Mouse (Mus musculus) lung, adult 2 months (tissue): ENCODE data around the gene Mllt10. TPM values are rescaled to one million over a fixed set of nuclear protein-coding genes. Genes with fewer than 3 reads are reported as not detected.
"Not testable (repeated sequence)": the region's sequence is repeated elsewhere in the genome, so short reads cannot be mapped to it uniquely, and the experiment has no call there.

Source experiments
- DNase-seq: peaks from one replicate; pipeline ENCODE4 v3.0.0; 2022
- H3K4me1 ChIP-seq: fragments of 200-500 bp; 2 replicates; pipeline ENCODE4 v1.6.1; 2011; ENCODE audit warnings: low read length; ENCODE audit not compliant: control insufficient read depth, insufficient read depth
- H3K4me3 ChIP-seq: fragments of 200-500 bp; replicated peaks from 2 replicates; pipeline ENCODE3; 2011; ENCODE audit warnings: low read depth, mild to moderate bottlenecking, control low read depth, low read length; ENCODE audit errors: extremely low read depth
- CTCF ChIP-seq: fragments of 200-500 bp; IDR thresholded peaks from 2 replicates; pipeline ENCODE4 v1.5.1; 2011; ENCODE audit warnings: mild to moderate bottlenecking, low read length, control low read depth; ENCODE audit not compliant: insufficient read depth
- POLR2A ChIP-seq: fragments of 200-500 bp; IDR thresholded peaks from 2 replicates; pipeline ENCODE4 v1.6.1; 2011; ENCODE audit warnings: low read depth, mild to moderate bottlenecking, control low read depth, low read length, borderline replicate concordance; ENCODE audit errors: extremely low read depth
- WGBS: fragments of 180-500 bp; shearing (Covaris S2); methylation state at CpG from one replicate; pipeline ENCODE4 v1.1.7; 2018; 5-methylcytosine and 5-hydroxymethylcytosine counted together
- polyA plus RNA-seq: library from polyadenylated mRNA; depleted of rRNA; stranded (reverse); fragments of >200 nt; gene quantifications from 2 replicates; pipeline ENCODE4 v1.2.3, GENCODE M21; 2012

The Mllt10 gene
- polyA plus RNA-seq, 1 experiment: 34.7 TPM

- no peak for TF ChIP-seq POLR2A
- TF ChIP-seq CTCF: no peak
- peaks cover 3% of the 10 kb centered on the region for H3K4me1 ChIP-seq
- DNase-seq: no peak
- 87% methylated on average over 4 of the region's 4 CpGs for whole genome bisulfite sequencing
- no peak overlapping the region for H3K4me3 ChIP-seq
Observed at GRCm38 (mm10) chr2:18068071-18068796, 13.2 kb downstream of the Mllt10 start.

GRCm38 (mm10) chr2:18071947-18072346 lies 16.9 kb downstream of the Mllt10 start:
- no peak overlapping the region for H3K4me3 ChIP-seq
- no peaks in the 10 kb centered on the region for H3K4me1 ChIP-seq
- 93% methylated on average over 2 of the region's 2 CpGs for WGBS
- TF ChIP-seq POLR2A (no peak), CTCF (no peak)
- no peak for DNase-seq

- no peak for DNase-seq
- Histone ChIP-seq H3K4me1 (peaks cover 2% of the 10 kb centered on the region; the same call in 1 of the 2 replicates), H3K4me3 (no peak overlapping the region)
- TF ChIP-seq CTCF (no peak), POLR2A (no peak)
- 73% methylated on average over 2 of the region's 2 CpGs for WGBS
Observed at GRCm38 (mm10) chr2:18080182-18080860, 25.3 kb downstream of the Mllt10 start.

GRCm38 (mm10) chr2:18087695-18088094 lies 32.7 kb downstream of the Mllt10 start:
- H3K4me3 ChIP-seq, DNase-seq, H3K4me1 ChIP-seq: not testable (repeated sequence)
- WGBS: 86% methylated on average over 3 of the region's 3 CpGs

- no peak overlapping the region for H3K4me3 ChIP-seq
- TF ChIP-seq POLR2A (no peak), CTCF (no peak)
- 94% methylated on average over 1 of the region's 1 CpGs for WGBS
- H3K4me1 ChIP-seq: no peaks in the 10 kb centered on the region; the same call in 1 of the 2 replicates
- DNase-seq: no peak
Observed at GRCm38 (mm10) chr2:18093858-18094257, 38.8 kb downstream of the Mllt10 start.

GRCm38 (mm10) chr2:18094319-18094718 lies 39.3 kb downstream of the Mllt10 start:
- Histone ChIP-seq H3K4me3 (no peak overlapping the region), H3K4me1 (no peaks in the 10 kb centered on the region; the same call in 1 of the 2 replicates)
- no peak for TF ChIP-seq POLR2A
- TF ChIP-seq CTCF: no peak
- no peak for DNase-seq

GRCm38 (mm10) chr2:18095804-18096203 lies 40.8 kb downstream of the Mllt10 start:
- Histone ChIP-seq H3K4me1 (no peaks in the 10 kb centered on the region; the same call in 1 of the 2 replicates), H3K4me3 (no peak overlapping the region)
- no peak for DNase-seq
- 42% methylated on average over 2 of the region's 2 CpGs for WGBS
- TF ChIP-seq CTCF (no peak), POLR2A (no peak)

GRCm38 (mm10) chr2:18100914-18101313 lies 45.9 kb downstream of the Mllt10 start:
- TF ChIP-seq POLR2A (no peak), CTCF (no peak)
- WGBS: 87% methylated on average over 2 of the region's 2 CpGs
- Histone ChIP-seq H3K4me1 (no peaks in the 10 kb centered on the region), H3K4me3 (no peak overlapping the region)
- DNase-seq: no peak

GRCm38 (mm10) chr2:18107561-18107960 lies 52.5 kb downstream of the Mllt10 start:
- Histone ChIP-seq H3K4me1 (no peaks in the 10 kb centered on the region), H3K4me3 (no peak overlapping the region)
- DNase-seq: no peak
- TF ChIP-seq CTCF: no peak
- TF ChIP-seq POLR2A: no peak

GRCm38 (mm10) chr2:18108214-18108613 lies 53.2 kb downstream of the Mllt10 start:
- H3K4me3 ChIP-seq: no peak overlapping the region
- DNase-seq: no peak
- no peak for TF ChIP-seq CTCF
- TF ChIP-seq POLR2A: no peak
- H3K4me1 ChIP-seq: no peaks in the 10 kb centered on the region
- 96% methylated on average over 3 of the region's 3 CpGs for WGBS
